Mouse (Mus musculus) forebrain, embryonic 15.5 days (tissue): ENCODE measurements around the gene Phf21a. TPM values are rescaled to one million over a fixed set of nuclear protein-coding genes. Genes with fewer than 3 reads are reported as not detected.

ENCODE experiments used
- ATAC-seq: fragments of 200-750 bp; cut with Nextera tagmentation; replicated peaks from 2 replicates; pipeline ENCODE4 v1.8.0; 2017; ENCODE audit warnings: mild to moderate bottlenecking, moderate TSS enrichment, moderate library complexity
- H3K27ac ChIP-seq: fragments of 300-500 bp; sonication (generic); replicated peaks from 2 replicates; pipeline ENCODE4 v1.5.1; 2015; ENCODE audit warnings: mild to moderate bottlenecking, inconsistent platforms
- H3K27me3 ChIP-seq: fragments of 300-500 bp; sonication (generic); 2 replicates; pipeline ENCODE4 v1.6.1; 2015; ENCODE audit warnings: inconsistent platforms
- H3K36me3 ChIP-seq: fragments of 300-500 bp; sonication (generic); 2 replicates; pipeline ENCODE4 v1.6.1; 2015; ENCODE audit warnings: mild to moderate bottlenecking, inconsistent platforms
- H3K4me1 ChIP-seq: fragments of 300-500 bp; sonication (generic); 2 replicates; pipeline ENCODE4 v1.6.1; 2015; ENCODE audit warnings: inconsistent platforms
- H3K4me2 ChIP-seq: fragments of 300-500 bp; sonication (generic); replicated peaks from 2 replicates; pipeline ENCODE4 v1.6.1; 2015; ENCODE audit warnings: mild to moderate bottlenecking, inconsistent platforms
- H3K4me3 ChIP-seq: fragments of 300-500 bp; sonication (generic); 2 replicates; pipeline ENCODE4 v1.5.1; 2015; ENCODE audit warnings: mild to moderate bottlenecking, inconsistent platforms
- H3K9ac ChIP-seq: fragments of 300-500 bp; sonication (generic); replicated peaks from 2 replicates; pipeline ENCODE4 v1.6.1; 2015; ENCODE audit warnings: mild to moderate bottlenecking, inconsistent platforms
- H3K9me3 ChIP-seq: fragments of 300-500 bp; sonication (generic); 2 replicates; pipeline ENCODE4 v1.6.1; 2016; ENCODE audit warnings: inconsistent platforms
- WGBS: fragments of 180-500 bp; shearing (Covaris S2); methylation state at CpG from one replicate; pipeline ENCODE4 v1.1.7; 2015; ENCODE audit warnings: mixed read lengths; 5-methylcytosine and 5-hydroxymethylcytosine counted together
- microRNA counts: library from miRNA; unstranded; fragments of <30 nt; microRNA quantifications from one replicate; lab custom pipeline; 2016
- microRNA-seq: library from miRNA; unstranded; fragments of <30 nt; microRNA quantifications from one replicate; pipeline ENCODE4, GENCODE M21; 2016
- polyA plus RNA-seq: library from polyadenylated mRNA; unstranded; fragments of >200 nt; fragmentation: Nextera tagmentation; extraction: Ambion mirVana; gene quantifications from 2 replicates; pipeline ENCODE4 v1.2.1, GENCODE M21; 2015

The Phf21a gene
- polyA plus RNA-seq, 1 experiment from 2014 or later, result 46.8 TPM

DNA sequence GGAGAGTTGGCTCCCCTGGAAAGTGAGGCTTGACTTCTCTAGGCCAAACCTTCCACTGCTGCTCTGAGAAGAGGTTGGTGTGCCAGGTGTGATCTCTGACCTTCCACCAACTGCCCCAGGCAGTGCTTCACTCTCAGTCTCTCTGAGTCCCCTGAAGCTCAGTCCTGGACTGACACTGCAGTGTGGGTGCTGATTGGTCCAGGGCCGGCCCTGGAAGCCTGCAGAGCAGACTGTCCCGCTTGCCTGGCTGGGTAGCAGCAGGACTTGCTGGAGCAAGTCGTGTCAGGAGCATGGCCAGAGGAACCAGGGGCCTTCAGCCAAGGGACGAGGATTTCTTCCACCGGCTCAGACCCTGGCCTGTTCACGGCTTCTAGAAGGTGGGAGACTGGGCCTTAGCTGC lies 311.8 kb downstream of the Phf21a start:
- no peaks in the 10 kb centered on the region for H3K9me3 ChIP-seq
- H3K27ac ChIP-seq, result no peak overlapping the region
- H3K9ac ChIP-seq, result no peak overlapping the region
- peaks cover 41% of the 10 kb centered on the region for H3K36me3 ChIP-seq
- 86% methylated on average over 6 of the region's 6 CpGs for WGBS
- no peaks in the 10 kb centered on the region for H3K27me3 ChIP-seq
- ATAC-seq, result no peak
- H3K4me1 ChIP-seq, result peaks cover 9% of the 10 kb centered on the region
- no peak overlapping the region for H3K4me3 ChIP-seq
- H3K4me2 ChIP-seq, result no peak overlapping the region

DNA sequence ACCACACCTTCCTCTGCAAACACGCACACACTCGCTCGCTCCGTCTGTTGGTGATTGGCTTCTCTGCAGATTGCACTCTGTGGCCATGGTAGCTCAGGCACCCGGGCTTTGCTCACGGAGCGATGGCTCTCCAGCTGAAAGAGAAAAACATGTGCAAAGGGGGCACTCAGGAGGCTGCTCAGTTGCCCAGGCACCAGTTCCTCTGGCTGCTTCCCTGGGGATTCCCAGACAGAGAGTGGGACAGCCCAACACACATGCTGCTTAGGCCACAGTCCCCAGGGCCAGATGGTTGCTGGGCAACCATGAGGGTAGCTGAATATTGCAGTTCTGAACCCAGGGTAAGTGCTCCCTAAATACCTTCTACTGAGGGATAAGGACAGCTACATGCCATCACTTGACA lies 312.8 kb downstream of the Phf21a start:
- Histone ChIP-seq H3K9ac (no peak overlapping the region), H3K9me3 (no peaks in the 10 kb centered on the region), H3K27me3 (no peaks in the 10 kb centered on the region), H3K27ac (no peak overlapping the region), H3K36me3 (peaks cover 51% of the 10 kb centered on the region), H3K4me3 (no peak overlapping the region), H3K4me1 (peaks cover 4% of the 10 kb centered on the region; the same call in 1 of the 2 replicates), H3K4me2 (no peak overlapping the region)
- WGBS, result 93% methylated on average over 7 of the region's 7 CpGs
- no peak for ATAC-seq

DNA sequence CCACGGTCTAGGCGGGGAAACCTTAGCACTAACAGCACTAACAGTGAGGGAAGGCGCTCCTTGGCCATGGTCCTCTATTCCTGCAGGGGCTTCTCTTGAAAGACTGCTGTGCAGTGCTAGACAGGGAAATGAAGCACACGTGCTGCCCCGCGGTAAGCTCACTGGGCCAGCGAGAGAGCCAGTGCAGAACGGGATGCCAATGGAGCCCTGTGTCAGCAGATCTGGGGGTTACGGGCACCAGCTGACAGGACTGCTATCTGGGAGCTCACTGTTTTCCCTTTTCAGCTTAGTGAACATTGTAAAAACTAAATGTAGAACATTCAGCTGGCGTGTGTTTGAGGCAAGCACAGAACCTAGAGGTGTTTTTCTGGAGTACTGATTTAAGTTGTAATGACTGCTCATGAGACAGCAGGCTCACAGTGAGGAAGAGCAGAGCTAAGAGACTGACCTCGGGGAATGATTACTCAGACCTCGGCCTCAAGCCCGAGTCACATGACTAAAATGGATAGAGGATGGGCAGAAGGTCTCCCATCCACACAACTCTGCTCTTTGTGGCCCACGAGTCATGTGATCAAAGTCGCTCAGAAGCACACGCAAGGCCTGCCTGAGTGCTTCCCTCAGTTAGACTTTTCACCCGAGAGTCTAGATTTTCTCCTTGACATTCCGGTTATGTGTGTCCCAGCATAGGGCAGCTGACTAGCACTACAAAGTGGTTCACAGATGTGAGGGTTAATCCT lies 315.6 kb downstream of the Phf21a start:
- Histone ChIP-seq H3K4me3 (no peak overlapping the region), H3K9ac (no peak overlapping the region), H3K4me1 (no peaks in the 10 kb centered on the region), H3K36me3 (peaks cover 79% of the 10 kb centered on the region), H3K9me3 (no peaks in the 10 kb centered on the region), H3K4me2 (no peak overlapping the region), H3K27ac (no peak overlapping the region), H3K27me3 (no peaks in the 10 kb centered on the region)
- no peak for ATAC-seq
- 93% methylated on average over 18 of the region's 18 CpGs for WGBS

DNA sequence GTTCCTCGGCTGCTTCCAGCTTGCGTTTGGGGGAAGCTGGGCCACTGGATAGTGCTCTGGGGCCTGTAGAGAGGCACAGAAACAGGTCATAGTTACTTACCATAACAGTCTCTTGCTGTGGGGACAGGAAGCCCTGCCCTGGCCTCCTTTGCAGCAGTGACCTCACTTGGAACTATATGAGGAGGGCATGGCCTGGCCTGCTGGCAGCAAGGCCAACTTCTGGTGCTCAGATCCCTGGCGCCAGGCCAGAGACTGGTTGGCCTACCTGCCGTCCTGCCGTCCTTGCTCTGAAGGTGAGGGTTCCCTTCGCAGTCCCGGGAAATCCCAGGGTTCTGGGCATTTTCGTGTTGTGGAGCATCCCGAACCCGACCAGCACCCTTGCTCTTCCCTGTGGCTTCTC lies 318.8 kb downstream of the Phf21a start:
- no peak for ATAC-seq
- Histone ChIP-seq H3K36me3 (peaks cover 94% of the 10 kb centered on the region), H3K4me3 (no peak overlapping the region), H3K27ac (no peak overlapping the region), H3K4me2 (no peak overlapping the region), H3K27me3 (no peaks in the 10 kb centered on the region), H3K9ac (no peak overlapping the region), H3K9me3 (no peaks in the 10 kb centered on the region), H3K4me1 (no peaks in the 10 kb centered on the region)
- 92% methylated on average over 10 of the region's 10 CpGs for WGBS

MicroRNAs within 50 kb of the gene (microRNA counts, 519-probe panel; counts per million panel counts)
- microRNA mmu-miR-1955 (lab: Ali Mortazavi, UCI), result 3,292 counts per million, percentile 78 among the panel's probes with 10 or more counts

Small RNAs within 50 kb of the gene (microRNA-seq; reads per million reads assigned to microRNA genes)
- 25.9 reads per million, percentile 34 among the genes with 10 or more reads in this experiment for gene Mir1955
- 0.66 reads per million for gene Mir7000

Other genes with a start within 250 kb of the Phf21a start
- gene Chrm4, start 165.9 kb upstream of the Phf21a start, polyA plus RNA-seq, result 1.5 and 1.8 TPM in 2 replicates
- 347 and 357 TPM in 2 replicates for gene Mdk, start 160.8 kb upstream of the Phf21a start, polyA plus RNA-seq
- 0.15 and 0.32 TPM in 2 replicates for gene Gm9821, start 147.4 kb upstream of the Phf21a start, polyA plus RNA-seq
- gene Dgkz, start 117.3 kb upstream of the Phf21a start, polyA plus RNA-seq, result 27.6 and 28.2 TPM in 2 replicates
- 0.92 and 1.0 TPM in 2 replicates for gene Creb3l1, start 68.6 kb upstream of the Phf21a start, polyA plus RNA-seq